Mouse (Mus musculus): ENCODE results near the gene Kcng3.

Kcng3 gene

DNA sequence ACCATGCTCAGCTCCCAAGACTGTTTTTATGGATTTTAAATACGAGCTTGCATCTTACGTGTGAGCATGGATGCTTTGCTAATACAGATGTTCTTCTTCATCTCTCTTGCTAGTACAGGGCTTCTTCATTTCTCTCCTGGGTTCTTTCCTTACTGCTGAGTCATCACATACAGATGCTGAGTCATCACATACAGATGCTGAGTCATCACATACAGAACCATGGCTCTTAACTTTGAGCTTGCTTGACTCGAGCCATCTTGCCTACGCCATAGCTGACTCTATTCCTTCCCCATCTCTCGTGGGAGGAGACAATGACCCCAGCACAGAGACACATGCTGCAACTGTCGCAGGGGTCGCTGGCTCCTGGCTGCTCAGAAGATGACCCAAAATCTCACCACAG, 76.7 kb downstream of the Kcng3 start:
- no peak for DNase-seq

DNA sequence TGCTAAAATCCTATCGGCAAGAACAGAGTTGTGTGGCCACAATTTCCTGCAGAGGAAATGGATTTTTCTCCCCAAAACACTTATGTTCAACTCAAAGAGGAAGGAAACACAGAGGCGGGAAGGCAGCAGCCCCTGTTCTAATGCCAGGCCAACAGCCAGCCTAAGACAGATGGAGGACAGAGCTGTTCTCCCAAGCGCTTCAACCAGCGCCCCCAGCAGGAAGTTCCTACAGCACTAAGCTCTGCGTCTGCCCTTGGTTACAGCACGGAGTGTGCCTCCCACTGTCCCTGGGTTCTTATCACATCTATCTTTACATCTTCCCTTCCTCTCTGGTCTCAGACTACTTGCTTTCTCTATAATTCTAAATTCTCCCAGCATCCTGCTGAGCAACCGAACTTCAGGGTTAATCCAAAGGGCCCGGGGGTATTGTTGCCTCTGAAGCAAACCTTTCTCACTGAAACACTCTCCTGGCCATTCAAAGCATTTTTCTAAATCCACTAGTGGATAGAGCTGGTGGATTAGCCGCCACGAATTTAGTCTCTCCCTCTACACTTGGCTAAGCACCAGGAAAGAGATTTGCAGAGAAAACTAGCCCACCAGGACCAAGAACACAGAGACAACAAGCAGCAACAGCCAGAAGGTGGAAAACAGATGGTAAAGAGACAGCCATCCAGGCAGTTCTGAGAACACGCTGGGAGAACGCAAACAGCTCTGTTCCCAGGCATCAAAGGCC, 83.0 kb downstream of the Kcng3 start:
- DNase-seq, result no peak

DNA sequence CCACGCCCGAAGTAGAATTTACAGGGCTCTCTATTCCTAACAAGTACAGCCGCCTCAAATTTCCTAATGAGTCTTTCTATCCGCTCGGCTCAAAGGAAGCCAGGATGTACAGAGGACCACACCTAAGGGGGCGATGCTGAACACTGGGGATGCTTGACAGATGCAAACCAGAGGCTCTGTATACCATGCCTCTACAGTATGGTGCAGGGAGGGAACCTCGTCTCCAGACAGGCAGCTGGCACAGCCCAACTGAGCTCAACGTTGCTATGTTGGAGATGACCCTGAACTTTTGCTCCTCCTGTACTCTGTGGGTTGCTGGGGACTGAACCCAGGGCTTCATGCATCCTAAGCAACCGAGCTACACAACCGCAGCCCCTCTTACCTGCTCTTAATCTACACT, 84.5 kb downstream of the Kcng3 start:
- DNase-seq, result no peak

DNA sequence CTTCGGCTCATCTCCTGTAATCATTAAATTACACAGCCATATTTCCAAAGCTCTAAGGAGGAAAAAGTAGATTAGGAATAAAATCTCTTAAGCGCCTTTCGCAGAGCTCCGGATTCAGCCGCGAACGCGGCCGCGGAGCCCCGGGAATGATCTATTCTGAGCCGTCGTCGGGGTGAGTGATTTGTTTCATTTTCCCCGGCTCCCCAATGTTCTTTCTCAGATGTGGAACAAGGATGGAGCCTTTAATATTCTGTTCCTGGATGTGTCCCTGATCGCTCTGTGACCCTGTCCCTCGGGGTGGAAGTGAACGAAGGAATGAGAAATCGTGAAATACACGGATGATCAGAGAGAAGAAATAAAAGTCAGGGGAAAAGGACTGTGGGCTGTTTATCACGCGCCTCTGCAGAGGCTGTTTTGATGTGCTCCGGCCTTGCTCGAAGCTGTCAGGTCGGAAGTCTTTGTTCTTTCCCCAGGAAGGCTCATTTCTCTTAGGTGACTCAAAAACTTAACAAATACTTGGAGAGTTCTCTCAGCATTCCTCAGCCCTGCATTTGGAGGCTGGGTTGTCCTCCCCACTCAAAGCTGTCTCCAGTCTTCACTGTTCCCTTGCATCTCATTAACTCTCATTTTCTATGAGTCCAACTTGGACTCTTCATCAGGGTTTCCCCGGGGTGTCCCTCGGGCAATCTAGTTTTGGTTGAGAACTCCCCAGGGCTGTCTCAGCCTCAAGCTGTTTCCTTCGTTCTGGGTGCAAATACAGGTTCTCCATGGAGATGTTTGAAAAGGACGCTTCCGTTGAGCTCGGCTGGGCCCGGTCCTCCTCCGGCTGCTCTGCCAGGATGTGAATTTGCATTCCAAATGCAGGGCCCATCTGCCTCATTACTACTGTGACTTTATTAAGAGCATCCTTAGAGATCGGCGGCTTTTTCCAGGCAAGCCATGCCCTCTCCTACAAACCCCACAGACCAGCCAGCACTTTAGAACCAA, 85.6 kb downstream of the Kcng3 start:
- DNase-seq, result no peak

DNA sequence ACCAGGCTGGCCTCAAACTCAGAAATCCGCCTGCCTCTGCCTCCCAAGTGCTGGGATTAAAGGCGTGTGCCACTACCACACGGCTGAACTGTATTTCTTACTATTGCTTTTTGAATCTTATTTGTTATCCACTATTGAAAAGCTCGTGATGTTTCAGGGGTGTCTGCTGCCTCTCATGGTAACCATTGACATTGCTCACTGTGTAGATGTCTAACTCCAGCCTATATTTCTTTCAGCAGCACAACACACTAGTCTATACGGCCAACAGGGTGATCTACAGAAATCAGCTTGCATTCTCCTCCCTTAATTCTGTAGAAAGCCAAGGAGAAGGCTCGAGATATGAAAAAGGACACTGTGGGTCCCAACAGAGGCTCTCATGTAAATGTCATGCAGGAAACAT, 86.4 kb downstream of the Kcng3 start:
- DNase-seq, result no peak

DNA sequence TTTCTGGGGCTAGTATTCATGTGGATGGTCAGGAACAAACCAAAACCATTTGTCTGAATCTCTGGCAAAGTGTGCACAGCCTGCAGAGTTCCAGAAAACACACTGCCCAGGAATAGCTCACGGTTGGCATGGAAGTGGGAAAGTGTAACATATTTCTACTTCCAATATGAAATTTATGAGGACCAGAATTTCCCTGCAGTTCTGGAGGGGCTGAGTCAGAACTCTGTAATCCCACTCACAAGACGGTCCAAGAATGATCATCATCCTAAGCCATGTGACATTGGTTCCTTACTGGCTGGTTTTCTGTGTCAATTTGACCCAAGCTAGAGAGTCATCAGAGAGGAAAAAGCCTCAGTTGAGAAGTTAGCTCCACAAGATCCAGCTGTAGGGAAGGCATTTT, 89.3 kb downstream of the Kcng3 start:
- no peak for DNase-seq

DNA sequence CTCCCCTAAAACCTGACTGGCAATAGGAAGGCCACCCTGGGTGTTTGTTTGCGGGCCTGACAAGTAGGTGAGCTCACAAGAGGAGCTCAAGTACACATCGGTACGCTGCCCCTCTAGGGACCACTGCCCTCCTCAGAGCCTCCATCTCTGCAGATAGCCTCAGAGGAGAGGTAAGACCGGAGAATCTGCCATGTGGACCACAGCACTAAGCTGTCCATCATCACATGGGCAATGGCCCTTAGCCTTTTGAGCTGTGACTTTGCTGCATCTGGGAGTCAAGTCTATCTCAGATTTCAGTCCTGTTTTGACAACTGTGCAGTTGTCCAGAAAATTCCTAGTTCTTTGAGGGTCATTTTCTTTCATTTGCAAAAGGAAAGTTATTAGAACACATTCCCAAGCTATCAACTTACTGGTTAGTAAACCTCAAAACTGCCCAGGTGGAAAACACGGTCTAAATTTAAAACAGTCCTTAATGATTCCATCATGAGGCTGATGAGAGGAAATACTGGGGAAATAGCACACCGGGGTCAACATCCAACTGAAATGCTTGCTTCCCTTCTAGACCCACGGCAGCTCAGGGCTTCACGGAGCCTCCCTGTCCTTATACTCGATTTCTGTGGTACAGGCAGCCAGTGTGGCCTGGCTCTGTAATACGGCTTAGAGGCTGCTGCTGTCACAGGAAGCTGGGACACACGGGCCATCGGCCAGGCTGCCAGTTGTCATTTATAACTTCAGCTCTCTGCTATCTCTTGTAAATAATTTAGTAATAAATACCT, 92.2 kb downstream of the Kcng3 start:
- DNase-seq, result no peak

DNA sequence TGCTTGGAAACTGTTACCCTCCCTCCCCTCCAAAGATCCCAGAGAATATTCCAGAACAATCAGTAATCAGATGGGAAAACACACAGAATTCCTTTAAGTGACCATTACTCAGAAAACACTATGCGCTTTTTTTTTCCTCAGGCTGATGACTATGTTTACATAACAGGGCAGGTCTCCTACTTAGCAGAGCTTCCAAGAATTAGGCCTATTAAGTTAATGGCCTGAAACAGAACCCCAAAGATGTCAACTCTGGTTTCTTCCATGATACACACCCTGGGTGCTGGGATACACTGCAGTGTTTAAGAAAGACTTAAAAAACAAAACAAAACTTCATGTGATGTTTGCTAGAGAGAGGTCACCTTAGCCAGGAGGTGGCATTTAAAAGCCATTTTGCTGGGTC, 93.0 kb downstream of the Kcng3 start:
- no peak for DNase-seq

DNA sequence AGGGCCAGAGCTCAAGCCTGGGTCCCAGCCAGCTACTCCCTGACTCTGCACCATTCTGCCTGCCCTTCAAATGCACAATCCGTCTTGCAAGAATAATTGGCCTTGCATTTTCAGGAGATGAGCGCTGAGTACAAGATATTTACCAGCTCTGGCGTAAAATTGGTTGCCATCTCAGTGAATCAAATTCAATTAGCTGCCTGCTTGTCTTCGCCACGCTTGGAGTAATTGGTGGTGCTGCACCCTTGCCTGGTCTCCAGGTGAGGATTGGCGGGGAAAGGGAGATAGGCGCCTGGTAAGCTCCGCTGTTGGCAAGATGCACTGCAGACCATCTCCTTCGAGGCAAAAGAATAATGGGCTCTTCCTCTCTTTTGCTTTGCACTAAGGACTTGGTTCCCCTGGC, 93.6 kb downstream of the Kcng3 start:
- no peak for DNase-seq

Measured in kidney, postnatal 14 days (tissue).